Mouse (Mus musculus) embryonic fibroblast, embryonic 13.5 days (primary cell): ENCODE measurements at regions not wholly inside any gene's neighbourhood (a gene's known extent, or its start where the extent isn't known, plus 50 kb on each side); places are given as distances from the start of the nearest gene placed in this dataset.

Experiments used
- CTCF ChIP-seq: IDR thresholded peaks from 2 replicates; pipeline ENCODE4 v1.5.1; 2011; ENCODE audit warnings: mild to moderate bottlenecking, control low read depth, low read length, moderate library complexity, borderline replicate concordance; ENCODE audit not compliant: insufficient read depth
- POLR2A ChIP-seq: IDR thresholded peaks from 2 replicates; pipeline ENCODE4 v1.6.1; 2011; ENCODE audit warnings: low read depth, mild to moderate bottlenecking, control low read depth, low read length, moderate library complexity

- no peak for TF ChIP-seq CTCF
- no peak for TF ChIP-seq POLR2A
Observed at GRCm38 (mm10) chr10:72347949-72348663, 306.5 kb upstream of the Zwint start.
